ENCODE assay signal across 19 mouse cellular contexts in the genomic region with DNA sequence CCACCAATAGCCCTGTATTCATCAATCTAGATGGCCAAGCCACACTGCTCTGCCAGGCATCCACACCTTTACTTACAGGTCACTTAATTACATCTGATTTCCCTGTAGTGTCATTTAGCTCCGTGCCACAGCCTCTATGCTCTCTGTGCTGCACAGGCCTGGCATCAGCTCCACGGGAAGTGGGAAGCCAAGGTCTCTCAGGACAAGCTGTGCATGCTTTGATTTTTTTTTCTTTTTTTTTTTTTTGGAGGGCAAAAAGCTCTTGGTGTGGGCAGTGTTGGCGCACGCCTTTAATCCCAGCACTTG. TPM values are rescaled to one million over a fixed set of nuclear protein-coding genes. Genes with fewer than 3 reads are reported as not detected.
DNase-seq lines count a peak whose midpoint lies in the region; ATAC-seq and TF ChIP-seq lines count a peak whose summit lies in the region.
"Had no signal": no experiment of that assay in that cellular context is flagged by ENCODE, and none has a peak within 500 bp of the region (broad histone marks: within the 10 kb centered on the region; RNA-seq: fewer than 3 reads in every experiment).

No protein-coding gene starts in this region.

- H3K9me3 ChIP-seq in stomach, embryonic 16.5 days (replicated peaks; ENCODE audit: control insufficient read depth, low read length), result no peaks in the 10 kb centered on the region
- H3K9me3 ChIP-seq in stomach, postnatal 0 days (ENCODE audit: control insufficient read depth, low read length), result no peaks in the 10 kb centered on the region
- no peaks in the 10 kb centered on the region for H3K9me3 ChIP-seq in limb, embryonic 10.5 days (replicated peaks)
- H3K9me3 ChIP-seq in intestine, embryonic 16.5 days (ENCODE audit: control insufficient read depth, low read length), result no peaks in the 10 kb centered on the region
- H3K9me3 ChIP-seq: embryonic facial prominence, embryonic 13.5 days; forebrain, embryonic 15.5 days; heart, embryonic 10.5 days; liver, embryonic 12.5 days; midbrain, embryonic 15.5 days had no signal

- no peak overlapping the region for H3K4me3 ChIP-seq in stomach, embryonic 16.5 days (replicated peaks; ENCODE audit: low read length)
- no peak overlapping the region for H3K4me3 ChIP-seq in stomach, postnatal 0 days (ENCODE audit: low read depth, low read length)
- H3K4me3 ChIP-seq in limb, embryonic 10.5 days, result no peak overlapping the region
- H3K4me3 ChIP-seq in intestine, embryonic 16.5 days (ENCODE audit: low read length), result no peak overlapping the region
- H3K4me3 ChIP-seq: embryonic facial prominence, embryonic 13.5 days; forebrain, embryonic 15.5 days; heart, embryonic 10.5 days; layer of hippocampus, adult 2 months; liver, embryonic 12.5 days; midbrain, embryonic 15.5 days had no signal

- 70% methylated on average over 4 of the region's 4 CpGs for WGBS in stomach, embryonic 16.5 days
- WGBS in stomach, postnatal 0 days, result 62% methylated on average over 4 of the region's 4 CpGs
- WGBS in limb, embryonic 10.5 days, result 76% methylated on average over 4 of the region's 4 CpGs
- WGBS in intestine, embryonic 16.5 days, result 79% methylated on average over 4 of the region's 4 CpGs

- peak; percentile 85 for DNase-seq in cerebellum, adult 11-12 months
- no peak for DNase-seq in cerebellum, adult 11 months
- DNase-seq in stomach, postnatal 0 days (ENCODE audit: low spot score), result no peak
- no peak for DNase-seq in limb, embryonic 10.5 days (ENCODE audit: low spot score)
- no peak for DNase-seq in MN1 (ENCODE audit: low spot score)
- DNase-seq: heart, postnatal 10 days; kidney, adult 2 months; kidney, postnatal 10 days; lung, embryonic 14.5 days; lung, postnatal 36 days; thymus, postnatal 36 days had no signal

- H3K36me3 ChIP-seq in stomach, embryonic 16.5 days (ENCODE audit: control insufficient read depth, insufficient read depth, low read length), result no peaks in the 10 kb centered on the region
- no peaks in the 10 kb centered on the region for H3K36me3 ChIP-seq in stomach, postnatal 0 days (ENCODE audit: control insufficient read depth, insufficient read depth, low read length)
- no peaks in the 10 kb centered on the region for H3K36me3 ChIP-seq in limb, embryonic 10.5 days
- H3K36me3 ChIP-seq in intestine, embryonic 16.5 days (ENCODE audit: control insufficient read depth, insufficient read depth, low read length), result no peaks in the 10 kb centered on the region
- H3K36me3 ChIP-seq: embryonic facial prominence, embryonic 13.5 days; forebrain, embryonic 15.5 days; heart, embryonic 10.5 days; liver, embryonic 12.5 days; midbrain, embryonic 15.5 days had no signal

- no peak overlapping the region for H3K4me2 ChIP-seq in stomach, embryonic 16.5 days (ENCODE audit: low read depth, low read length)
- H3K4me2 ChIP-seq in stomach, postnatal 0 days (replicated peaks; ENCODE audit: low read depth), result no peak overlapping the region
- H3K4me2 ChIP-seq in intestine, embryonic 16.5 days (ENCODE audit: low read depth, low read length), result no peak overlapping the region
- H3K4me2 ChIP-seq: embryonic facial prominence, embryonic 13.5 days; forebrain, embryonic 15.5 days; liver, embryonic 12.5 days; lung, embryonic 14.5 days; midbrain, embryonic 15.5 days had no signal

- H3K9ac ChIP-seq in stomach, embryonic 16.5 days (ENCODE audit: low read length), result no peak overlapping the region
- H3K9ac ChIP-seq in stomach, postnatal 0 days (ENCODE audit: low read length), result no peak overlapping the region
- H3K9ac ChIP-seq in intestine, embryonic 16.5 days (ENCODE audit: low read depth, low read length), result no peak overlapping the region
- H3K9ac ChIP-seq: embryonic facial prominence, embryonic 13.5 days; forebrain, embryonic 15.5 days; liver, embryonic 12.5 days; lung, embryonic 14.5 days; midbrain, embryonic 15.5 days had no signal

- H3K4me1 ChIP-seq in stomach, embryonic 16.5 days (ENCODE audit: control insufficient read depth, insufficient read depth, low read length), result no peaks in the 10 kb centered on the region
- no peaks in the 10 kb centered on the region for H3K4me1 ChIP-seq in stomach, postnatal 0 days (replicated peaks; ENCODE audit: control insufficient read depth, insufficient read depth)
- peaks cover 21% of the 10 kb centered on the region for H3K4me1 ChIP-seq in limb, embryonic 10.5 days
- no peaks in the 10 kb centered on the region for H3K4me1 ChIP-seq in intestine, embryonic 16.5 days (ENCODE audit: control insufficient read depth, insufficient read depth, low read length)
- H3K4me1 ChIP-seq: embryonic facial prominence, embryonic 13.5 days; forebrain, embryonic 15.5 days; midbrain, embryonic 15.5 days had no signal

- H3K27ac ChIP-seq in stomach, embryonic 16.5 days (ENCODE audit: low read length), result peak overlapping the region; percentile 42
- no peak overlapping the region; the same call in 1 of the 2 replicates for H3K27ac ChIP-seq in stomach, postnatal 0 days (replicated peaks)
- H3K27ac ChIP-seq in limb, embryonic 10.5 days, result 0 out of 2 replicates have a peak overlapping the region, but pooled peaks have one; percentile 36
- H3K27ac ChIP-seq in intestine, embryonic 16.5 days (ENCODE audit: low read length), result no peak overlapping the region
- H3K27ac ChIP-seq: embryonic facial prominence, embryonic 13.5 days; forebrain, embryonic 15.5 days; heart, embryonic 10.5 days; layer of hippocampus, adult 2 months; liver, embryonic 12.5 days; midbrain, embryonic 15.5 days had no signal

- H3K27me3 ChIP-seq in stomach, embryonic 16.5 days (ENCODE audit: control insufficient read depth, insufficient read depth, low read length), result no peaks in the 10 kb centered on the region
- H3K27me3 ChIP-seq in stomach, postnatal 0 days (ENCODE audit: control insufficient read depth, insufficient read depth, low read length), result no peaks in the 10 kb centered on the region
- H3K27me3 ChIP-seq in limb, embryonic 10.5 days (ENCODE audit: low read depth, poor library complexity, severe bottlenecking), result no peaks in the 10 kb centered on the region
- no peaks in the 10 kb centered on the region for H3K27me3 ChIP-seq in intestine, embryonic 16.5 days (replicated peaks; ENCODE audit: control insufficient read depth, insufficient read depth, low read length)
- H3K27me3 ChIP-seq: embryonic facial prominence, embryonic 13.5 days; forebrain, embryonic 15.5 days; liver, embryonic 12.5 days; midbrain, embryonic 15.5 days had no signal

- TF ChIP-seq CTCF in stomach, postnatal 0 days (IDR thresholded peaks at IDR 0.05; ENCODE audit: low read depth), result no peak

- TF ChIP-seq EP300 in stomach, postnatal 0 days (optimal IDR thresholded peaks at IDR 0.05), result no peak

- ATAC-seq in stomach, embryonic 16.5 days (ENCODE audit: insufficient read depth, low FRiP score), result no peak
- no peak for ATAC-seq in stomach, postnatal 0 days (ENCODE audit: low FRiP score, low TSS enrichment)
- no peak for ATAC-seq in intestine, embryonic 16.5 days
- ATAC-seq: forebrain, embryonic 15.5 days; liver, embryonic 12.5 days; midbrain, embryonic 15.5 days had no signal

RNA-seq across cellular contexts. Expression of a gene that starts 16.6 kb away (rescaled TPM):
- 25.2 and 28.9 TPM in 2 replicates for polyA plus RNA-seq in stomach, embryonic 16.5 days (2015; fragmentation: Nextera tagmentation; extraction: Ambion mirVana)
- polyA plus RNA-seq in stomach, postnatal 0 days (2015; fragmentation: Nextera tagmentation; extraction: Ambion mirVana), result 11.8 and 12.1 TPM in 2 replicates
- polyA plus RNA-seq in limb, embryonic 10.5 days (2016; fragmentation: Nextera tagmentation; extraction: Ambion mirVana), result 34.9 and 43.5 TPM in 2 replicates
- polyA plus RNA-seq in intestine, embryonic 16.5 days (2015; fragmentation: Nextera tagmentation; extraction: Ambion mirVana), result 22.5 and 27.1 TPM in 2 replicates

RNA-seq across cellular contexts. Expression of a gene that starts 54.0 kb away (rescaled TPM):
- polyA plus RNA-seq in stomach, embryonic 16.5 days (2015; fragmentation: Nextera tagmentation; extraction: Ambion mirVana), result 55.2 and 61.7 TPM in 2 replicates
- 47.2 and 47.9 TPM in 2 replicates for polyA plus RNA-seq in stomach, postnatal 0 days (2015; fragmentation: Nextera tagmentation; extraction: Ambion mirVana)
- polyA plus RNA-seq in limb, embryonic 10.5 days (2016; fragmentation: Nextera tagmentation; extraction: Ambion mirVana), result 32.5 and 33.0 TPM in 2 replicates
- 35.4 and 37.3 TPM in 2 replicates for polyA plus RNA-seq in intestine, embryonic 16.5 days (2015; fragmentation: Nextera tagmentation; extraction: Ambion mirVana)

Comparison
In these comparisons a context has a peak if more than half of its experiments do, and no peak if none do; other contexts are left out.
1. H3K27ac ChIP-seq: peak in stomach, embryonic 16.5 days (single experiment) and limb, embryonic 10.5 days (single experiment); none in stomach, postnatal 0 days (single experiment) and intestine, embryonic 16.5 days (single experiment).